10 mouse cellular contexts compared by ENCODE assay signal in genomic region chr8:93843858-93844502, GRCm38 (mm10). TPM values are rescaled to one million over a fixed set of nuclear protein-coding genes. Genes with fewer than 3 reads are reported as not detected.
DNase-seq lines count a peak whose midpoint lies in the region; ATAC-seq and TF ChIP-seq lines count a peak whose summit lies in the region.
"Had no signal": no experiment of that assay in that cellular context is flagged by ENCODE, and none has a peak within 500 bp of the region (broad histone marks: within the 10 kb centered on the region; RNA-seq: fewer than 3 reads in every experiment).

No protein-coding gene starts in this region.

- H3K27me3 ChIP-seq in heart, embryonic 11.5 days (ENCODE audit: control insufficient read depth, insufficient read depth, low read length): no peaks in the 10 kb centered on the region
- H3K27me3 ChIP-seq in heart, postnatal 0 days (ENCODE audit: control insufficient read depth, insufficient read depth, low read length): no peaks in the 10 kb centered on the region
- H3K27me3 ChIP-seq in small intestine, adult 2 months (ENCODE audit: control insufficient read depth, insufficient read depth, low read length): no peaks in the 10 kb centered on the region
- H3K27me3 ChIP-seq: embryonic facial prominence, embryonic 15.5 days; stomach, embryonic 15.5 days had no signal

- peaks cover 40% of the 10 kb centered on the region for H3K4me1 ChIP-seq in heart, embryonic 11.5 days (ENCODE audit: control insufficient read depth, insufficient read depth, low read length)
- H3K4me1 ChIP-seq in heart, postnatal 0 days (ENCODE audit: control insufficient read depth, insufficient read depth): peaks cover 15% of the 10 kb centered on the region
- H3K4me1 ChIP-seq in small intestine, adult 2 months (ENCODE audit: control insufficient read depth, insufficient read depth, insufficient read length, low read length): no peaks in the 10 kb centered on the region

- peak; percentile 18; the same call in 1 of the 2 replicates for ATAC-seq in heart, embryonic 11.5 days (replicated peaks; ENCODE audit: insufficient number of reproducible peaks, low FRiP score, low TSS enrichment)
- peak; percentile 24; the same call in 1 of the 2 replicates for ATAC-seq in heart, postnatal 0 days (ENCODE audit: insufficient read depth, low read depth)

- no peak for TF ChIP-seq POLR2A in small intestine, adult 2 months (IDR thresholded peaks at IDR 0.05; ENCODE audit: low read depth, low read length)

- H3K4me3 ChIP-seq in heart, embryonic 11.5 days (ENCODE audit: low read depth, low read length): no peak overlapping the region
- H3K4me3 ChIP-seq in heart, postnatal 0 days (ENCODE audit: low read depth, low read length): no peak overlapping the region
- no peak overlapping the region for H3K4me3 ChIP-seq in small intestine, adult 2 months (ENCODE audit: low read depth, low read length)
- H3K4me3 ChIP-seq: embryonic facial prominence, embryonic 15.5 days; stomach, embryonic 15.5 days had no signal

- no peak for TF ChIP-seq EP300 in heart, postnatal 0 days (IDR thresholded peaks at IDR 0.05; ENCODE audit: low read depth)

- H3K4me2 ChIP-seq in heart, embryonic 11.5 days: no peak overlapping the region
- H3K4me2 ChIP-seq in heart, postnatal 0 days (ENCODE audit: low read depth, low read length): no peak overlapping the region
- H3K4me2 ChIP-seq: embryonic facial prominence, embryonic 15.5 days; stomach, embryonic 15.5 days had no signal

- H3K9ac ChIP-seq in heart, embryonic 11.5 days (ENCODE audit: low read depth, low read length): no peak overlapping the region
- H3K9ac ChIP-seq in heart, postnatal 0 days (replicated peaks; ENCODE audit: low read depth, low read length): no peak overlapping the region
- H3K9ac ChIP-seq: embryonic facial prominence, embryonic 15.5 days; stomach, embryonic 15.5 days had no signal

- H3K27ac ChIP-seq in heart, embryonic 11.5 days (ENCODE audit: low read depth, low read length): no peak overlapping the region
- no peak overlapping the region for H3K27ac ChIP-seq in heart, postnatal 0 days (ENCODE audit: low read depth)
- no peak overlapping the region for H3K27ac ChIP-seq in small intestine, adult 2 months (ENCODE audit: insufficient read depth, low read depth, low read length)
- H3K27ac ChIP-seq: embryonic facial prominence, embryonic 15.5 days; stomach, embryonic 15.5 days had no signal

- WGBS in heart, embryonic 11.5 days (ENCODE audit: insufficient replicate concordance): 41% methylated on average over 12 of the region's 12 CpGs
- WGBS in heart, postnatal 0 days: 42% methylated on average over 12 of the region's 12 CpGs
- 42% methylated on average over 12 of the region's 12 CpGs for WGBS in small intestine, adult 2 months

- DNase-seq in heart, adult 9 months (ENCODE audit: low spot score in 2 of 2): no peak
- peak; percentile 10 for DNase-seq in ovary, postnatal 36 days (ENCODE audit: low spot score)
- DNase-seq in ovary, postnatal 14 days (ENCODE audit: low spot score): no peak
- DNase-seq in heart, postnatal 0 days (ENCODE audit: low spot score): no peak
- no peak for DNase-seq in layer of hippocampus, adult 9-11 months
- DNase-seq in adrenal gland, postnatal 4 days (ENCODE audit: low spot score in 2 of 2): no peak

- H3K9me3 ChIP-seq in heart, embryonic 11.5 days (replicated peaks; ENCODE audit: control insufficient read depth, low read length): no peaks in the 10 kb centered on the region
- no peaks in the 10 kb centered on the region for H3K9me3 ChIP-seq in heart, postnatal 0 days (replicated peaks; ENCODE audit: control insufficient read depth, low read length)
- H3K9me3 ChIP-seq: embryonic facial prominence, embryonic 15.5 days; stomach, embryonic 15.5 days had no signal

- peak; percentile 54 for TF ChIP-seq CTCF in heart, postnatal 0 days (IDR thresholded peaks at IDR 0.05; ENCODE audit: low read depth)
- TF ChIP-seq CTCF in small intestine, adult 2 months (IDR thresholded peaks at IDR 0.05; ENCODE audit: extremely low read depth, insufficient read length, insufficient replicate concordance, low read depth, low read length): peak; percentile 12; the same call in 1 of the 2 replicates

- no peaks in the 10 kb centered on the region for H3K36me3 ChIP-seq in heart, embryonic 11.5 days (ENCODE audit: control insufficient read depth, insufficient read depth, low read length)
- no peaks in the 10 kb centered on the region for H3K36me3 ChIP-seq in heart, postnatal 0 days (replicated peaks; ENCODE audit: control insufficient read depth, insufficient read depth, low read length)
- H3K36me3 ChIP-seq in small intestine, adult 2 months (ENCODE audit: control insufficient read depth, insufficient read depth, low read length): no peaks in the 10 kb centered on the region
- H3K36me3 ChIP-seq: embryonic facial prominence, embryonic 15.5 days; stomach, embryonic 15.5 days had no signal

RNA-seq across cellular contexts. Expression of gene Gnao1, which starts 34.2 kb away (rescaled TPM):
- polyA plus RNA-seq in heart, embryonic 11.5 days (2014; fragmentation: Nextera tagmentation; extraction: Ambion mirVana): 13.9 and 15.5 TPM in 2 replicates
- total RNA-seq in heart, postnatal 0 days (2014; rRNA removed; ENCODE audit: low replicate concordance): 7.1 and 10.7 TPM in 2 replicates
- polyA plus RNA-seq in heart, postnatal 0 days (2015; fragmentation: Nextera tagmentation; extraction: Ambion mirVana): 5.9 and 8.4 TPM in 2 replicates
- polyA plus RNA-seq in small intestine, adult 2 months (2012; rRNA removed): 8.2 and 13.6 TPM in 2 replicates
- total RNA-seq in adrenal gland, postnatal 4 days (2021): 10 to 100 TPM; 51.9 to 69.8 TPM
